Mouse (Mus musculus): ENCODE results near the gene Pkig. TPM values are rescaled to one million over a fixed set of nuclear protein-coding genes. Genes with fewer than 3 reads are reported as not detected.
"Not testable (repeated sequence)": the region's sequence is repeated elsewhere in the genome, so short reads cannot be mapped to it uniquely, and the experiment has no call there.

The Pkig gene
- polyA plus RNA-seq (2016; fragmentation: Nextera tagmentation; extraction: Ambion mirVana): 158 and 185 TPM in 2 replicates

- Histone ChIP-seq H3K4me3 (peak within 1 kb of the TSS; percentile 68), H3K27me3 (ENCODE audit: insufficient read depth, poor library complexity, severe bottlenecking) (no peaks in the 10 kb centered on the region), H3K4me1 (replicated peaks) (peaks cover 39% of the 10 kb centered on the region), H3K27ac (peak within 1 kb of the TSS; percentile 95), H3K9me3 (no peaks in the 10 kb centered on the region), H3K36me3 (no peaks in the 10 kb centered on the region)
- under 1% methylated on average over 71 of the region's 71 CpGs for WGBS
- peak; percentile 89 for DNase-seq (ENCODE audit: low spot score)
Observed at GRCm38 (mm10) chr2:163657975-163658886, at the start of gene Pkig. TSS of gene Pkig (plus strand) at chr2:163658386.

GRCm38 (mm10) chr2:163609281-163609975, 48.8 kb upstream of the Pkig start:
- Histone ChIP-seq H3K4me3 (no peak overlapping the region), H3K36me3 (peaks cover 60% of the 10 kb centered on the region), H3K9me3 (no peaks in the 10 kb centered on the region; the same call in 1 of the 2 replicates), H3K27me3 (ENCODE audit: insufficient read depth, poor library complexity, severe bottlenecking) (no peaks in the 10 kb centered on the region), H3K4me1 (replicated peaks) (no peaks in the 10 kb centered on the region), H3K27ac (no peak overlapping the region)
- DNase-seq (ENCODE audit: low spot score): no peak
- WGBS: 89% methylated on average over 12 of the region's 12 CpGs

GRCm38 (mm10) chr2:163611176-163611575, 47.0 kb upstream of the Pkig start:
- Histone ChIP-seq H3K4me3 (no peak overlapping the region), H3K4me1 (replicated peaks) (no peaks in the 10 kb centered on the region), H3K9me3 (no peaks in the 10 kb centered on the region; the same call in 1 of the 2 replicates), H3K27ac (no peak overlapping the region), H3K27me3 (ENCODE audit: insufficient read depth, poor library complexity, severe bottlenecking) (no peaks in the 10 kb centered on the region), H3K36me3 (peaks cover 78% of the 10 kb centered on the region)
- WGBS: 75% methylated on average over 9 of the region's 9 CpGs
- no peak for DNase-seq (ENCODE audit: low spot score)

GRCm38 (mm10) chr2:163613206-163613605, 45.0 kb upstream of the Pkig start:
- H3K27me3 ChIP-seq (ENCODE audit: insufficient read depth, poor library complexity, severe bottlenecking): no peaks in the 10 kb centered on the region
- WGBS: 96% methylated on average over 5 of the region's 5 CpGs
- H3K9me3 ChIP-seq: no peaks in the 10 kb centered on the region; the same call in 1 of the 2 replicates
- H3K27ac ChIP-seq: no peak overlapping the region
- DNase-seq (ENCODE audit: low spot score): no peak
- no peak overlapping the region for H3K4me3 ChIP-seq
- H3K4me1 ChIP-seq (replicated peaks): no peaks in the 10 kb centered on the region
- peaks cover 86% of the 10 kb centered on the region for H3K36me3 ChIP-seq

- 91% methylated on average over 4 of the region's 4 CpGs for WGBS
- H3K9me3 ChIP-seq: no peaks in the 10 kb centered on the region; the same call in 1 of the 2 replicates
- DNase-seq (ENCODE audit: low spot score): no peak
- no peaks in the 10 kb centered on the region for H3K4me1 ChIP-seq (replicated peaks)
- no peaks in the 10 kb centered on the region for H3K27me3 ChIP-seq (ENCODE audit: insufficient read depth, poor library complexity, severe bottlenecking)
- no peak overlapping the region for H3K4me3 ChIP-seq
- H3K27ac ChIP-seq: no peak overlapping the region
- H3K36me3 ChIP-seq: peaks cover 94% of the 10 kb centered on the region
Observed at GRCm38 (mm10) chr2:163613990-163614389, 44.2 kb upstream of the Pkig start.

GRCm38 (mm10) chr2:163615401-163615800, 42.8 kb upstream of the Pkig start:
- WGBS: 96% methylated on average over 9 of the region's 9 CpGs
- H3K36me3 ChIP-seq: peaks cover 98% of the 10 kb centered on the region
- no peaks in the 10 kb centered on the region for H3K4me1 ChIP-seq (replicated peaks)
- H3K27ac ChIP-seq: no peak overlapping the region
- no peak overlapping the region for H3K4me3 ChIP-seq
- no peak for DNase-seq (ENCODE audit: low spot score)
- H3K27me3 ChIP-seq (ENCODE audit: insufficient read depth, poor library complexity, severe bottlenecking): no peaks in the 10 kb centered on the region
- no peaks in the 10 kb centered on the region; the same call in 1 of the 2 replicates for H3K9me3 ChIP-seq

- Histone ChIP-seq H3K27ac (no peak overlapping the region), H3K4me1 (replicated peaks) (no peaks in the 10 kb centered on the region), H3K27me3 (ENCODE audit: insufficient read depth, poor library complexity, severe bottlenecking) (no peaks in the 10 kb centered on the region), H3K36me3 (peaks cover 98% of the 10 kb centered on the region), H3K4me3 (no peak overlapping the region), H3K9me3 (no peaks in the 10 kb centered on the region; the same call in 1 of the 2 replicates)
- WGBS: 93% methylated on average over 4 of the region's 4 CpGs
- DNase-seq (ENCODE audit: low spot score): no peak
Observed at GRCm38 (mm10) chr2:163615906-163616651, 42.1 kb upstream of the Pkig start.

GRCm38 (mm10) chr2:163616652-163617227, 41.4 kb upstream of the Pkig start:
- no peaks in the 10 kb centered on the region for H3K4me1 ChIP-seq (replicated peaks)
- H3K9me3 ChIP-seq: no peaks in the 10 kb centered on the region; the same call in 1 of the 2 replicates
- WGBS: 84% methylated on average over 3 of the region's 3 CpGs
- DNase-seq (ENCODE audit: low spot score): no peak
- H3K27ac ChIP-seq: no peak overlapping the region
- H3K36me3 ChIP-seq: peaks cover 97% of the 10 kb centered on the region
- no peaks in the 10 kb centered on the region for H3K27me3 ChIP-seq (ENCODE audit: insufficient read depth, poor library complexity, severe bottlenecking)
- no peak overlapping the region for H3K4me3 ChIP-seq

- no peak for DNase-seq (ENCODE audit: low spot score)
- Histone ChIP-seq H3K9me3 (no peaks in the 10 kb centered on the region; the same call in 1 of the 2 replicates), H3K4me3 (no peak overlapping the region), H3K27me3 (ENCODE audit: insufficient read depth, poor library complexity, severe bottlenecking) (no peaks in the 10 kb centered on the region), H3K4me1 (replicated peaks) (no peaks in the 10 kb centered on the region), H3K27ac (no peak overlapping the region), H3K36me3 (peaks cover 97% of the 10 kb centered on the region)
- 84% methylated on average over 3 of the region's 3 CpGs for WGBS
Observed at GRCm38 (mm10) chr2:163617232-163617863, 40.8 kb upstream of the Pkig start.

- H3K4me3 ChIP-seq: no peak overlapping the region
- no peaks in the 10 kb centered on the region for H3K4me1 ChIP-seq (replicated peaks)
- H3K27me3 ChIP-seq (ENCODE audit: insufficient read depth, poor library complexity, severe bottlenecking): no peaks in the 10 kb centered on the region
- H3K9me3 ChIP-seq: no peaks in the 10 kb centered on the region; the same call in 1 of the 2 replicates
- no peak for DNase-seq (ENCODE audit: low spot score)
- H3K27ac ChIP-seq: no peak overlapping the region
- 93% methylated on average over 4 of the region's 4 CpGs for WGBS
- H3K36me3 ChIP-seq: peaks cover 99% of the 10 kb centered on the region
Observed at GRCm38 (mm10) chr2:163617874-163618273, 40.3 kb upstream of the Pkig start.

GRCm38 (mm10) chr2:163620451-163620850, 37.7 kb upstream of the Pkig start:
- H3K4me3 ChIP-seq: no peak overlapping the region
- no peaks in the 10 kb centered on the region for H3K4me1 ChIP-seq (replicated peaks)
- 86% methylated on average over 8 of the region's 8 CpGs for WGBS
- no peak overlapping the region for H3K27ac ChIP-seq
- H3K27me3 ChIP-seq (ENCODE audit: insufficient read depth, poor library complexity, severe bottlenecking): no peaks in the 10 kb centered on the region
- no peaks in the 10 kb centered on the region for H3K9me3 ChIP-seq
- no peak for DNase-seq (ENCODE audit: low spot score)
- H3K36me3 ChIP-seq: peaks cover 97% of the 10 kb centered on the region

GRCm38 (mm10) chr2:163621401-163621800, 36.8 kb upstream of the Pkig start:
- H3K36me3 ChIP-seq: peaks cover 97% of the 10 kb centered on the region
- WGBS: 94% methylated on average over 3 of the region's 3 CpGs
- not testable (repeated sequence) for H3K27me3 ChIP-seq (ENCODE audit: insufficient read depth, poor library complexity, severe bottlenecking); H3K27ac ChIP-seq; H3K4me3 ChIP-seq; H3K4me1 ChIP-seq (replicated peaks); H3K9me3 ChIP-seq; DNase-seq (ENCODE audit: low spot score)

All from hindbrain, embryonic 10.5 days (tissue).